Mouse (Mus musculus) c-Kit-negative CD71-positive TER-119-positive erythroid progenitor cells, embryonic 14.5 days (primary cell): ENCODE data around the gene Foxo3.

Experiments
- DNase-seq: peaks from one replicate; pipeline ENCODE4 v3.0.0-alpha.2; 2013; ENCODE audit warnings: low read depth, low spot score

Gene Foxo3

GRCm38 (mm10) chr10:42180333-42180732, 96.2 kb downstream of the Foxo3 start:
- DNase-seq: no peak

GRCm38 (mm10) chr10:42178751-42179150, 97.8 kb downstream of the Foxo3 start:
- no peak for DNase-seq

GRCm38 (mm10) chr10:42177771-42178674, 98.5 kb downstream of the Foxo3 start:
- DNase-seq: no peak

- DNase-seq: no peak
Measured at GRCm38 (mm10) chr10:42174283-42174682, 102.3 kb downstream of the Foxo3 start.

GRCm38 (mm10) chr10:42173839-42174238, 102.7 kb downstream of the Foxo3 start:
- DNase-seq: no peak

GRCm38 (mm10) chr10:42170889-42171347, 105.6 kb downstream of the Foxo3 start:
- DNase-seq: no peak

GRCm38 (mm10) chr10:42170201-42170600, 106.4 kb downstream of the Foxo3 start:
- DNase-seq: no peak

GRCm38 (mm10) chr10:42154727-42155126, 121.8 kb downstream of the Foxo3 start:
- DNase-seq: no peak

- DNase-seq: no peak
Measured at GRCm38 (mm10) chr10:42152426-42153205, 123.9 kb downstream of the Foxo3 start.

- DNase-seq: no peak
Measured at GRCm38 (mm10) chr10:42149767-42150166, 126.8 kb downstream of the Foxo3 start.

GRCm38 (mm10) chr10:42148326-42148725, 128.2 kb downstream of the Foxo3 start:
- no peak for DNase-seq

GRCm38 (mm10) chr10:42145221-42145620, 131.3 kb downstream of the Foxo3 start:
- DNase-seq: no peak

- no peak for DNase-seq
Measured at GRCm38 (mm10) chr10:42144788-42145187, 131.8 kb downstream of the Foxo3 start.

- DNase-seq: no peak
Measured at GRCm38 (mm10) chr10:42144176-42144575, 132.4 kb downstream of the Foxo3 start.

- no peak for DNase-seq
Measured at GRCm38 (mm10) chr10:42142791-42143190, 133.8 kb downstream of the Foxo3 start.

GRCm38 (mm10) chr10:42142081-42142480, 134.5 kb downstream of the Foxo3 start:
- DNase-seq: no peak

GRCm38 (mm10) chr10:42139749-42140148, 136.8 kb downstream of the Foxo3 start:
- DNase-seq: no peak

GRCm38 (mm10) chr10:42134759-42135702, 141.5 kb downstream of the Foxo3 start:
- DNase-seq: no peak
